Mouse (Mus musculus) E14TG2a.4 (cell line): ENCODE data around the gene Slc2a4.
A peak's percentile ranks its signal among the peaks of the same experiment; 100 is the strongest.

Source experiments
- H3K27me3 ChIP-seq: 2 replicates; pipeline ENCODE4 v1.6.1; 2014; ENCODE audit warnings: low read length, control low read depth; ENCODE audit not compliant: insufficient read depth
- H3K36me3 ChIP-seq: 2 replicates; pipeline ENCODE4 v1.6.1; 2014; ENCODE audit warnings: low read length, control low read depth; ENCODE audit not compliant: insufficient read depth
- H3K4me1 ChIP-seq: replicated peaks from 2 replicates; pipeline ENCODE4 v1.6.1; 2014; ENCODE audit warnings: low read depth, low read length, control low read depth
- H3K4me3 ChIP-seq: replicated peaks from 2 replicates; pipeline ENCODE4 v1.5.1; 2014; ENCODE audit warnings: mild to moderate bottlenecking, low read length
- H3K9me3 ChIP-seq: 2 replicates; pipeline ENCODE4 v1.6.1; 2014; ENCODE audit warnings: low read length, control low read depth
- CTCF ChIP-seq: conservative IDR thresholded peaks from 2 replicates; pipeline ENCODE4 v1.5.1; 2014; ENCODE audit warnings: low read length
- NANOG ChIP-seq: IDR thresholded peaks from 2 replicates; pipeline ENCODE4 v1.6.1; 2014; ENCODE audit warnings: borderline replicate concordance, low read length, mixed read lengths
- POU5F1 ChIP-seq: IDR thresholded peaks from 2 replicates; pipeline ENCODE4 v1.6.1; 2014; ENCODE audit warnings: low read length, borderline replicate concordance

Gene Slc2a4

DNA sequence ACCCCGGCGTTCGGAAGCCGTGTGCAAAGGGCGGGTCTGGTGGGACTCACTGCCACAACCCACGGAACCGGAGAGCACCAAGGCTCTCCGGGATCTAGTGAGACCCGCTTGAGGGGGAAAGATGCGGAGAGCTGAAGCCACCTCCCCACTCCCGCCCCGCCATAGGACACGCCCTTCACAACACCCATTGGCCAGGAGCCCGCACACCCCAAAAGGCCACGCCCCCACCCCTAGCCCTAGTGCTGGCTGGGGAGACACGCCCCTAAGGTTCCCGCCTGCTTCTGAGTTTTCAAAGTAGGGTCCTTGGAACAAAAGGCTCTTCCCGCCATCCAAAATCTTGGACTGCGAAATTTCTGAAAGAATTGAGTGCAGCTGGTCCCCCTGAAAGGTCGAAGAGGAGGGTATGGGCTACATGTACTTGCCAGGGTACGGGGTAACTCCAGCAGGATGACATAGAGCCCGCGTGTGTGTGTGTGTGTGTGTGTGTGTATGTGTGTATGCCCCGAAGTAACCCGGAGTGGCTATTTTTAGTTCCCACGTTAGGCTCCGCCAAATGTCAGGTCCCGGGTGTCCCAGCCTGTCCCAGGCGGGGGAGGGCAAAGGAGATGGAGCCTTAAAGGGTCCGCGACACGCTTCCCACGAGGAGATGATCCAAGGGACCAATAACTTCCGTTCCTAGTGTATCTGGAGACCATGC lies at the start of gene Slc2a4:
Slc2a4 (minus strand) TSS at position 123 of the 697 bp plus-strand sequence.
- peaks cover 47% of the 10 kb centered on the region for H3K27me3 ChIP-seq
- H3K9me3 ChIP-seq = no peaks in the 10 kb centered on the region
- peak within 1 kb of the TSS; percentile 82 for H3K4me3 ChIP-seq
- peaks cover 11% of the 10 kb centered on the region for H3K36me3 ChIP-seq
- no peak for TF ChIP-seq NANOG
- TF ChIP-seq CTCF = no peak
- no peak for TF ChIP-seq POU5F1
- H3K4me1 ChIP-seq = peaks cover 53% of the 10 kb centered on the region

DNA sequence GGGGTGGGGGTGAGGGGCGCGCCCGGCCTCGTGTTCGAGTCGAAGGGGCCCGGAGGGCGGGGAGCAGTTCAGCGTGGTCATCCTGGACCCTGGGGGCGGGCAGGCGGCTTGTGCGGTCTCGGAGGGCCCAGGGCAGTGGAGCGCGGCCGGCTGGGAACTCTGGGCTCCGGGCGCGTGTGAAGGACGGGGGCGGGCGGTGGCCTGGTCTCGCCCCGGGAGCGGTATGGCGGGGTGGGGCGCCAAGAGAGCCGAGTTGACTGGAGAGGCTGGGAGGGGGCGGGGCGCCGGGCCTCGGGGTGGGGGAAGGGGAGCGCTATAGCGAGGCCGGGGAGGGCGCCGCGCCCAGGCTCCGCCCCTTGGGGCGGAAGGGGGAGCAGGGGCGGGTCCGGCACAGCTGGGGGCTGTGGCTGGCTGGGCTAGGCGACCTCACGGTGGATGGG lies 49.1 kb upstream of the Slc2a4 start:
- H3K27me3 ChIP-seq = no peaks in the 10 kb centered on the region
- H3K9me3 ChIP-seq = no peaks in the 10 kb centered on the region
- peaks cover 54% of the 10 kb centered on the region for H3K36me3 ChIP-seq
- H3K4me3 ChIP-seq = peak overlapping the region; percentile 100
- peaks cover 62% of the 10 kb centered on the region for H3K4me1 ChIP-seq
- TF ChIP-seq POU5F1 (no peak), NANOG (no peak), CTCF (no peak)

DNA sequence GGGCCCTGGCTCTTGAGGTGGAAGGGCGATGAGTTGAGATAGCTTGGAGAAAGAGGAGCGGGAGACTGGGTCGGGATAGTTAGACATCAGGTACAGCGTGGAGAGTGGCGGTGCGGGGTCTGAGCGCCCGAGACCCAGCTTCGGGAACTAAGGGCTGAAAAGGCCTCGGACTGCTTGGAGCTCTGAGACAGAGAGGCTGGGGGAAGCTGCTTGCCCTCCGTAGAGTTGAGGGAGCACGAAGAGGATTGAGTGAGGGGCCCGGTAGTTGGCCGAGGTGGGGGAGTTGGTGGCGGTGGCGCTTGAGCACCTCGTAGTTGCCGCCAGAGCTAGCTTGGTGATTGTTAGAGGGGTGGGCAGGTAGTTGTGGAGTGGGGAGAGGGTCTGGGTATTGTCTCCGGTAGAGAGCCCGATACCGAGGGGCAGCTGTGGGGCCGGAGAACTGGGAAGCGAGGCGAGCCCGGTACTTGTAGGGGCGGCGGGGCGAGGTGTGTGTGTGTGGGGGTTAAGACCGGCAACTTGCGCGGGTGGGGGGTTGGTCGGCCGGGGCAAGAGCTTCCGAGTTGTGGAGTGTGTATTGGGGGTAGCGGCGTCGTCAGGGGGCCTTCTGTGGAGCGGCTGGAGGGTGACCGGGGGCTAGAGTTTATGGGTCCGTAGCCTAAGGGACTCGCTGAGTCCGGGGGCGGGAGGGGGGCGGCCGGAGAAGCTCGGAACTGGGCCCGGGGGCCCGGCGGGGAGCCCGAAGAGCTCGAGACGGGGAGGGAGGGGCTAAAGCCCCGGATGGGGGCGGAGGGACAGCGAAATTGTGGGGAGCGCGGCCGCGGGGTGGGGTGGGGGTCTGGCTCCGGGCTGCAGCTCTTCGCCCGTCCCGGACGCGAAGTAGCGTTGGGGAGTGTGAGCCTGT lies 48.4 kb upstream of the Slc2a4 start:
- Histone ChIP-seq H3K27me3 (no peaks in the 10 kb centered on the region), H3K4me3 (peak overlapping the region; percentile 100), H3K9me3 (no peaks in the 10 kb centered on the region), H3K4me1 (peaks cover 58% of the 10 kb centered on the region), H3K36me3 (peaks cover 52% of the 10 kb centered on the region)
- TF ChIP-seq POU5F1 (no peak), NANOG (no peak), CTCF (no peak)

GRCm38 (mm10) chr11:69995391-69995960 lies 47.5 kb upstream of the Slc2a4 start, which contains the start of gene Phf23:
Gene Phf23 (plus strand): TSS chr11:69995777.
- TF ChIP-seq NANOG = no peak
- TF ChIP-seq POU5F1 = no peak
- TF ChIP-seq CTCF = no peak
- Histone ChIP-seq H3K4me3 (peak within 1 kb of the TSS; percentile 100), H3K4me1 (peaks cover 57% of the 10 kb centered on the region), H3K36me3 (peaks cover 52% of the 10 kb centered on the region), H3K9me3 (no peaks in the 10 kb centered on the region), H3K27me3 (no peaks in the 10 kb centered on the region)

DNA sequence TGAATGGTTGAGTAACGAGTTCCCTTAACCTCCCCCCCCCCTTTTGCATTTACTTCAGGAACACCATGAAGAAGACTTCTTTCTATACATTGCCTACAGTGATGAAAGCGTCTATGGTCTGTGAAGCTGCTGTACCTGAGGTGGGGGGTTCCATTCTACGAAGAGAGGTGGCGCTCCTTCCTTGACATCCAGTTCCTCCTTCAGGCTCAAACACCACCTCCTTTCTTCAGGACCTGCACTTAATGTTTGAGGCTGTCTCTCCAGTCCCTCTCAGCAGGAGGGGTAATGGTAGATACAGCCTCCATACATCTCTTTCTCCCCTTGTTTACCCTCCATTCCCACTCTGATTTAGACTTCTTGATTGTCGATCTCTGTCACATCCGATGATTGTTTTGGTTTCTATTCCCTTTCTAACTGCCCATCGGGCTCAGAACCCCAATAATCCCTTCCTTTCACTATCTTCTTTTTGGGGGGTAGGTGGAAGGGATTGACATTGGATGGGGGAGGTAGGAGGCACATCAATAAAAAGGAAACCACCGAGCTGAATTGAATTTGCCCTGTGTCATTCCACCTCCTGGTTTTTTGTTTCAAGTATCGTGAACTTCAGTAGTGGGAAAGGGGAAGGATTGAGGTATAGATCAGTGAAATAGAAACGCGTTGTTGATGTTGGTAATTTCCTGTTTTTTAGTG lies 46.6 kb upstream of the Slc2a4 start:
- Histone ChIP-seq H3K9me3 (no peaks in the 10 kb centered on the region), H3K4me3 (peak overlapping the region; percentile 100; the same call in 1 of the 2 replicates), H3K36me3 (peaks cover 51% of the 10 kb centered on the region), H3K27me3 (no peaks in the 10 kb centered on the region), H3K4me1 (peaks cover 58% of the 10 kb centered on the region)
- TF ChIP-seq NANOG = no peak
- TF ChIP-seq POU5F1 = no peak
- no peak for TF ChIP-seq CTCF

GRCm38 (mm10) chr11:69992932-69993331 lies 44.9 kb upstream of the Slc2a4 start:
- no peaks in the 10 kb centered on the region for H3K9me3 ChIP-seq
- peaks cover 42% of the 10 kb centered on the region for H3K4me1 ChIP-seq
- no peaks in the 10 kb centered on the region for H3K27me3 ChIP-seq
- no peak overlapping the region for H3K4me3 ChIP-seq
- TF ChIP-seq CTCF (no peak), POU5F1 (no peak), NANOG (no peak)
- H3K36me3 ChIP-seq = peaks cover 51% of the 10 kb centered on the region

DNA sequence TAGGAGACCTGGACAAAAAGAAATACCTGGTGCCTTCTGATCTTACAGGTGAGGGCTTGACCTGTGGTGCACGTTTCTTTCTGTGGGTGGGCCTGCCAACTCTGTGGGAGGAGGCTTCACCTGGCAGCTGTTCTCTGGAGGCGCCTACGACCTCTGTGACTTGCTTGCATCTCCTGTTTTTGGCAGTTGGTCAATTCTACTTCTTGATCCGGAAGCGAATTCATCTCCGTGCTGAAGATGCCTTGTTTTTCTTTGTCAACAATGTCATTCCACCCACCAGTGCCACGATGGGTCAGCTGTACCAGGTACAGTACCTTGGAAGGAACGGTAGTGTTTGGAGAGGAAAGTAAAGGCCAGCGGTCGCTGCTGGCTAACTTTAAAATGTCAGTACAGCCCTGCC lies 44.4 kb upstream of the Slc2a4 start:
- no peak for TF ChIP-seq CTCF
- TF ChIP-seq POU5F1 = no peak
- no peak for TF ChIP-seq NANOG
- Histone ChIP-seq H3K4me3 (peak overlapping the region; percentile 89), H3K27me3 (no peaks in the 10 kb centered on the region), H3K4me1 (peaks cover 37% of the 10 kb centered on the region), H3K9me3 (no peaks in the 10 kb centered on the region), H3K36me3 (peaks cover 51% of the 10 kb centered on the region)
